Mouse (Mus musculus) gastrocnemius, postnatal 36 days (tissue): ENCODE data around the gene Olfr896-ps1. TPM values are rescaled to one million over a fixed set of nuclear protein-coding genes. Genes with fewer than 3 reads are reported as not detected.

Experiments used
- DNase-seq, 2 experiments: peaks; one replicate each; pipeline ENCODE4 v3.0.0; 2022
- intact Hi-C: fragments of 180-260 bp; cut with DNase I; formaldehyde crosslinking; loops from one replicate; pipeline ENCODE4 v1.15.1; 2025
- long read RNA-seq, 2 experiments: library from polyadenylated mRNA; stranded (forward); transcript quantifications; one replicate each; pipeline ENCODE4 v2.0.0; 2021
- total RNA-seq, 2 experiments: library from RNA; stranded (reverse); gene quantifications; 2 replicates each; pipeline ENCODE4 v1.2.3; 2021

Gene Olfr896-ps1
- total RNA-seq: not detected
- long read RNA-seq, experiment 1: 0 reads
- long read RNA-seq, experiment 2: 0 reads

DNA sequence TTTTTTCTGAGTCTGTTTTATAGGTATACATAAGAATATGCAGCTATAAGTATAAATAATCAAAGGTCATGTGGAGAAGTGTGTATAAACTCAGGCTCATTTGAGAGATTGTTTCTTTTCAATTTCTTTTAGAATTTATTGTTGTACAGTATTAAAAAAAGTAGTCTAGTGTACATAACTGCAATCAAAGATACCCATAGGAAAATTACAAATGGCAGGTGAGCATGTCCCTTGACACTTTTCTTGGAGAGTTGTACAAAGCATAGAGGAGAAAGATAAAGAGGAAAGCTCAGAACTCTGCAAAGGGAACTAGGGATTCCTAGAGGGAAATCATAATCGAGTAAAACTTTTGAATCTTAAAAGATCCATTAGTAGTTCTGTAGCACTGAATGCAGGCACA is at the start of gene Olfr896-ps1:
Gene Olfr896-ps1, plus strand, starts transcription at position 301 of the 400 bp plus-strand sequence.
- intact Hi-C loops: no loop called here
- DNase-seq: no peak

DNA sequence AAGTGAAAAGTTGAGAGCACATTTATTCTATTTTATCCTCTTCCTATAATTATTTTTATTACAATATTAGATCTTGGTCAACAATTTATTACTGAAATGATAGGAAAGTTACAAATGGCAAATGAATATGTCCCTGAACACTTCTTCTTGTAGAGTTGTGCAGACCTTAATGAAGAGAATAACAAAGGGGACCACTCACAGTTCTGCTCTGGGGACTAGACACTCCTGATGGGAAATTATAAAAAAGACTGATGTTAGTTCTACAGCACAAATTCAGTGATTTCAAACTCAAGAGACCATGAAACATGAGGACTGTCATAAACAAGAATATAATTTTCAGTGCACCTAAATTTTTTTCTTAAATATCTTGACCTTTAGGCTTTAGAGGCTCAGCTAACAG is 38.4 kb upstream of the Olfr896-ps1 start, which contains the start of gene Olfr143:
Gene Olfr143, plus strand, starts transcription at position 301 of the 400 bp plus-strand sequence.
- intact Hi-C loops: no loop called here

DNA sequence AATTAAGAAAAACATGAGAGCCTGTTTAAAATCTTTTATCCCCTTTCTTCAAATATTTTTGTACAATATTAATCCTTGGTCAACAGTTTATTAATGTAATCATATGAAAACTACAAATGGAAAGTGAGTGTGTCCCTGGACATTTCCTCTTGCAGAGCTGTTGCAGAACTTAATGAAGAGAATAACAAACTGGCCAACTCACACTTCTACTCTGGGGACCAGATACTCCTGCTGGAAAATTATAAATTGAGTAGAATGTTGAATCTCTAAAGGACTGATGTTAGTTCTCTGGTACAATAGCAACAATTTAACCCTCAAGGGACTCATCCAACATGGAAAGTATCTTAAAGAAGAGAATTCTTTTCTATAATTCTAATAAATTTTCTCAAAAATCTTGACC is 23.4 kb upstream of the Olfr896-ps1 start, which contains the start of gene Olfr895:
Gene Olfr895, plus strand, starts transcription at position 301 of the 400 bp plus-strand sequence.
- intact Hi-C loops: no loop called here
- no peak for DNase-seq

More for the DNA sequence above, 38.4 kb upstream of the Olfr896-ps1 start, which contains the start of gene Olfr143:
- DNase-seq: no peak

DNA sequence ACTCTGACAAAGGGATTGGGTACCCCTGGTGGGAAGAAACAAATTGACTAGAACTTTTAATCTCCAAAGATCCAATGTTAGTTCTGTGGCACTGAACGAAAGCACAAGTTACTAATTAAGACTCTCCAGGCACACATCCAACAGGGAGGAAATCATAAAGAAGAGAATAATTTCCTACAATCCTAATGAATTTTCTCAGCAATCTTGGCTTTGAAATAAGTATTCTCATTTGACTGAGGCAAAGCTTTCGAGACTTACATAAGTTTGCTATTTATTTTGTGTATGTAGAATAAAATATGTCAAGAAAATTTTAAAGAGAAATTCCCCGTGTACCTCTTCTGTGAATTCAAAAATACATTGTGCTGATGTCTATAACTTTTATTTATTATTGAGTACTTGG is 37.9 kb downstream of the Olfr896-ps1 start, which contains the start of gene Olfr25:
Gene Olfr25, plus strand, starts transcription at position 301 of the 400 bp plus-strand sequence.
- intact Hi-C loops: no loop called here
- no peak for DNase-seq

Other genes starting within 250 kb of the Olfr896-ps1 start
- gene Olfr884, start 244.6 kb upstream of the Olfr896-ps1 start, total RNA-seq: not detected
- not detected for gene Olfr885, start 229.8 kb upstream of the Olfr896-ps1 start, total RNA-seq
- not detected for gene Olfr887, start 207.0 kb upstream of the Olfr896-ps1 start, total RNA-seq
- not detected for gene Olfr888, start 183.0 kb upstream of the Olfr896-ps1 start, total RNA-seq
- not detected for gene Olfr889, start 175.9 kb upstream of the Olfr896-ps1 start, total RNA-seq
- gene Olfr890, start 148.6 kb upstream of the Olfr896-ps1 start, total RNA-seq: not detected
- not detected for gene Olfr891, start 110.3 kb upstream of the Olfr896-ps1 start, total RNA-seq
- gene Olfr893, start 82.7 kb upstream of the Olfr896-ps1 start, total RNA-seq: not detected
- gene Olfr894, start 73.1 kb upstream of the Olfr896-ps1 start, total RNA-seq: not detected
- not detected for gene Olfr143, start 38.3 kb upstream of the Olfr896-ps1 start, total RNA-seq
- not detected for gene Olfr895, start 23.3 kb upstream of the Olfr896-ps1 start, total RNA-seq
- gene Olfr25, start 38.0 kb downstream of the Olfr896-ps1 start, total RNA-seq: not detected
- not detected for gene Olfr898, start 57.3 kb downstream of the Olfr896-ps1 start, total RNA-seq
- gene Olfr250, start 75.8 kb downstream of the Olfr896-ps1 start, total RNA-seq: not detected
- not detected for gene Olfr251, start 86.0 kb downstream of the Olfr896-ps1 start, total RNA-seq
- not detected for gene Olfr147, start 110.6 kb downstream of the Olfr896-ps1 start, total RNA-seq
- not detected for gene Olfr901, start 138.3 kb downstream of the Olfr896-ps1 start, total RNA-seq
- gene Olfr902, start 156.5 kb downstream of the Olfr896-ps1 start, total RNA-seq: not detected
- gene Olfr904, start 172.0 kb downstream of the Olfr896-ps1 start, total RNA-seq: not detected
- not detected for gene Olfr905, start 180.0 kb downstream of the Olfr896-ps1 start, total RNA-seq
- not detected for gene Olfr906, start 196.0 kb downstream of the Olfr896-ps1 start, total RNA-seq
- not detected for gene Olfr907, start 204.7 kb downstream of the Olfr896-ps1 start, total RNA-seq
- gene Olfr911-ps1, start 230.5 kb downstream of the Olfr896-ps1 start, total RNA-seq: not detected
- gene Olfr910, start 246.7 kb downstream of the Olfr896-ps1 start, total RNA-seq: not detected